Mouse (Mus musculus): ENCODE results near the gene Rabgap1l. TPM values are rescaled to one million over a fixed set of nuclear protein-coding genes. Genes with fewer than 3 reads are reported as not detected.

The Rabgap1l gene
- polyA plus RNA-seq, 1 experiment from 2014 or later = 20.5 TPM

DNA sequence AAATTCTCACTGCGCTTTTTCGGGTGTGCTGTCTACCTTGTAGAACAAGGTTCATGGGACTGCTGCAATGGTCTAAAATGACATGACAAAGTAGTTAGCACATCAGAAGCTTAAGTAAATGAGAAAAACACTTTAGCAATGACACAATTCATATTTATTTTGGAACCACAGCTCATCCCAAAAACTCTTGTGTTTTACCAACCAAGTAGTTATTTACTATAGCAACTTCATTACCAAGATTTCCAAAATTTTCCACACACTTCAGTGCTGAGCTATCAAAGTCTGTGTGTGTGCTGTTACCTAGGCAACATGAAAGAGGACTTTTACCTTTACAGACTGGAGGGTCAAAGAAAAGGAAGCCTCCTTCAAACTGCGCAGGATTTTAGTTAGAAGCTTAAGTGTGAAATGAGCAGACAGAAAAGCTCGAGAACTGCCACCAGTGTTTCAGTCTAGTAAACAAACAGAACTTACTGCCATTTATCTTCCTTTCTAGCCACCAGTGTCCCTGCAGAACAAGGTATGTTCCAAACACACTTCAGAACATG, 7.3 kb downstream of the Rabgap1l start:
- no peak overlapping the region for H3K4me3 ChIP-seq
- no peak overlapping the region for H3K27ac ChIP-seq (replicated peaks)
- ATAC-seq (ENCODE audit: low read depth) = no peak
- no peak overlapping the region for H3K9ac ChIP-seq
- H3K9me3 ChIP-seq = no peaks in the 10 kb centered on the region
- H3K4me2 ChIP-seq = no peak overlapping the region
- H3K36me3 ChIP-seq = no peaks in the 10 kb centered on the region
- H3K4me1 ChIP-seq (replicated peaks) = no peaks in the 10 kb centered on the region
- H3K27me3 ChIP-seq = no peaks in the 10 kb centered on the region
- 72% methylated on average over 4 of the region's 4 CpGs for WGBS

DNA sequence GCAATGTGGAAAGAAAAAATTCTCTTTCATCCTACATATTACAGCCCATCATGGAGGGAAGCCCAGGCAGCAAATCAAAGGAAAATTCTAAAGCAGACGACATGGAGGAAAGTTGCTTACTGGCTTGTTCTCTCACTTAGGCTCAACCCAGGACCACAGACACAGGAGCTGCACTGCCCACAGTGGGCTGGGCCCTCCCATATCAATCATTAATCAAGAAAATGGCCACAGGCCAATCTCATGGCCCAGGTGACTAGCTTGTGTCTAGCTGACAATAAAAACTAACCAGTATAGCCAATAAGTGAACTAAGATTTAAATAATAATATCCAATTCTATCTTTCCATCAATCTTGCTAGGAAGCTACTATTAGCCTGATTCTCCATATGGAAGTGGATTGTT, 8.9 kb downstream of the Rabgap1l start:
- Histone ChIP-seq H3K36me3 (no peaks in the 10 kb centered on the region), H3K27me3 (no peaks in the 10 kb centered on the region), H3K4me1 (replicated peaks) (no peaks in the 10 kb centered on the region), H3K4me2 (no peak overlapping the region), H3K9ac (no peak overlapping the region), H3K4me3 (no peak overlapping the region), H3K9me3 (no peaks in the 10 kb centered on the region), H3K27ac (replicated peaks) (no peak overlapping the region)
- ATAC-seq (ENCODE audit: low read depth) = no peak
- WGBS = 89% methylated on average over 1 of the region's 1 CpGs

DNA sequence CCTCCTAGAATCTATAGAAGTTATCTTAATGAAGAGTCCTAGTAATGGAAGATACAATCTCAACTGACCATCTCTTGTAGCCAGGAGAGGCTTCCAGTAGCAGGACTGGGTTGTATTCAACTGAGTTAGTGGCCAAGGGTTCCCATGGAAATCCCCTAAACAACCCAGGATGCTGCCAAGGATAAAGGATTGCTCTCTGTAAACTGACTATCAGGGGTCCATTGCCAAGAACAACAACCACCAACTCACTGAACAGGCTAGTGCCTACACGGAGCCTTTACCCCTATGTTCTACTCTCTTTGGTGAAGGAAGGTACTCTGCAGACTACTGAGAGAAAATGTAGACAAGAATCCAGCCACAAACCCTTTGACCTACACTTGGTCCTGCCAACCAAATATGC, 18.8 kb downstream of the Rabgap1l start:
- H3K4me1 ChIP-seq (replicated peaks) = no peaks in the 10 kb centered on the region
- H3K36me3 ChIP-seq = no peaks in the 10 kb centered on the region
- WGBS = 97% methylated on average over 1 of the region's 1 CpGs

DNA sequence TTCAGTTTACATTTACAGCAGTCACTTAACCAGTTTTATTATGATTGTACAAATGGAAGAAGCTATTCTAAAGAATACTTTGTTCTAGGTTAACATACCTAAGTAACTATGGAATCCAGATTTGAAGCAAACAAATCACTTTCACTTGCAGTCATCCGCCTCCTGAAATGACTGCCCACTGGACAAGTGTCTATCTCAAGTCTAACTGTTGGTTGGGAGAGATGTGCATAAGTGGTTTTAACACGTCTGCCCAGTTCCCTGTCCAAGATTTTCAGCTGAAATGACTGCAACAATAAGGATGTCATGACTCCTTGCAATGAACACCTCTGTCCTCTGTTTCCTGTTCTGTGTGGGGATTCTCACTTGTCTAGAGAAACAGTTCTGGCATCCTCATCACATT, 27.4 kb downstream of the Rabgap1l start:
- H3K4me2 ChIP-seq = no peak overlapping the region
- H3K27me3 ChIP-seq = no peaks in the 10 kb centered on the region
- H3K27ac ChIP-seq (replicated peaks) = no peak overlapping the region
- no peak overlapping the region for H3K9ac ChIP-seq
- no peaks in the 10 kb centered on the region for H3K9me3 ChIP-seq
- no peak overlapping the region for H3K4me3 ChIP-seq
- no peaks in the 10 kb centered on the region for H3K4me1 ChIP-seq (replicated peaks)
- ATAC-seq (ENCODE audit: low read depth) = no peak
- H3K36me3 ChIP-seq = no peaks in the 10 kb centered on the region
- 91% methylated on average over 2 of the region's 2 CpGs for WGBS

More for the DNA sequence above, 18.8 kb downstream of the Rabgap1l start:
- H3K4me3 ChIP-seq = no peak overlapping the region
- ATAC-seq (ENCODE audit: low read depth) = no peak
- no peak overlapping the region for H3K9ac ChIP-seq
- no peaks in the 10 kb centered on the region for H3K9me3 ChIP-seq
- no peak overlapping the region for H3K4me2 ChIP-seq
- H3K27me3 ChIP-seq = no peaks in the 10 kb centered on the region
- H3K27ac ChIP-seq (replicated peaks) = no peak overlapping the region

DNA sequence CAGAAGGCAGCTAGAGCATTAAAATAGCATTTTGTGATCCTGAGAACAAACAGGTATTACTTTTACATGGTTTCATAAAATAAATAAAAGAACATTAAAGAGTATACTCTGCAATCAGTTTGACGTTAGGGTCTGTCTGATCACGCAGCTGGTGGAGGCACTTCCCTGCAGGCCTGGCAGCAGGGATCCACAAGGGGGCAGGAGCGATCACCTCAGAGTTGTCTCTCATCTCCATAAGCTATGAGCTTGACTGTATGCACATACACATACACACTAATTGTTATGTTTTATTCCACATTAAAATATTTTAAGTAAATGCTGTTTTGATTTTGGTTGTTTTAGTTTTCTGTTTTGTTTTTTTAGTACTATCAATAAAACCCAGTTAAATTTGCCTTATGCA, 34.8 kb downstream of the Rabgap1l start:
- no peaks in the 10 kb centered on the region for H3K4me1 ChIP-seq (replicated peaks)
- no peak overlapping the region for H3K9ac ChIP-seq
- WGBS = 28% methylated on average over 3 of the region's 3 CpGs
- H3K27me3 ChIP-seq = no peaks in the 10 kb centered on the region
- H3K4me3 ChIP-seq = no peak overlapping the region
- no peaks in the 10 kb centered on the region for H3K36me3 ChIP-seq
- no peak for ATAC-seq (ENCODE audit: low read depth)
- H3K4me2 ChIP-seq = no peak overlapping the region
- no peaks in the 10 kb centered on the region for H3K9me3 ChIP-seq
- H3K27ac ChIP-seq (replicated peaks) = no peak overlapping the region

DNA sequence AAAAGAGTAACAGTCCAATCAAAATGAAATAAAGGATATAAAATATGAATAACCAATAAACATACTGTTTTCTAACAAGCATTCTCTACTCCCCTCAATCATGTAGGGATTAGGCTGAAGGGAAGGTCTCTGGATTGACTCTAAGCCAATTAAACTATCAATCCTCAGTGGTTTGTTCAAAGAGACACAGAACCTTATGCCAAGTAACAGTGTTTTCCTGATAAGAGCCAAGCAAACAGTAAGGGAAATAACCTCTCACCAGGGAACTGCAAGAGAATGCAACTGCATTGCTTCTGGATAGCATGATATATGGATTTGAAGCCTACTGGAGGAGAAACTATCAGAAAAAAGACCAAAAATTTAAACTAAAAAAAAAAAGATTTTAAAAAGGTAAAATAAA, 37.7 kb downstream of the Rabgap1l start:
- Histone ChIP-seq H3K9ac (no peak overlapping the region), H3K27ac (replicated peaks) (no peak overlapping the region), H3K9me3 (no peaks in the 10 kb centered on the region), H3K4me1 (replicated peaks) (no peaks in the 10 kb centered on the region), H3K4me3 (no peak overlapping the region), H3K27me3 (no peaks in the 10 kb centered on the region), H3K4me2 (no peak overlapping the region), H3K36me3 (no peaks in the 10 kb centered on the region)
- ATAC-seq (ENCODE audit: low read depth) = no peak

DNA sequence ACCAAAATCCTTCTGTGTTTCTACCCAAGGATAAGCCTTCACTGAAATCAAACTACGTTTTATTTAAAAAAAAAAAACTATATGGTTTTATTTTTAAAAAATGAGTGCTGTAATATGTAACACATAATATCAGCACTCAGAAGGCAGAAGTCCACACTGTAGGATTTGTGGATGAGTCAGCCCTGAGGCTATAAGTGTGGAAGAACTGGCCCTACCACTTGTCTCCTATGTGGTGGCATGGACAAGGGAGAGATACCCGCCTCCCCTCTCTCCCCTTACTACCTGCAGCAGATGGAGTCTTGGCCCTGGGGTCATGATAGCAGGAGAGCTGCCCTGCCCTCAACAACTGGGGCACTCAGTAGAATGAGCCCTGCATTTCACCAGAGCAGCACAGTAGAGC, 42.4 kb downstream of the Rabgap1l start:
- no peaks in the 10 kb centered on the region for H3K9me3 ChIP-seq
- no peak overlapping the region for H3K9ac ChIP-seq
- H3K27ac ChIP-seq (replicated peaks) = no peak overlapping the region
- H3K36me3 ChIP-seq = no peaks in the 10 kb centered on the region
- no peaks in the 10 kb centered on the region for H3K4me1 ChIP-seq (replicated peaks)
- WGBS = 93% methylated on average over 2 of the region's 2 CpGs
- H3K4me3 ChIP-seq = no peak overlapping the region
- no peak overlapping the region for H3K4me2 ChIP-seq
- ATAC-seq (ENCODE audit: low read depth) = no peak
- H3K27me3 ChIP-seq = no peaks in the 10 kb centered on the region

DNA sequence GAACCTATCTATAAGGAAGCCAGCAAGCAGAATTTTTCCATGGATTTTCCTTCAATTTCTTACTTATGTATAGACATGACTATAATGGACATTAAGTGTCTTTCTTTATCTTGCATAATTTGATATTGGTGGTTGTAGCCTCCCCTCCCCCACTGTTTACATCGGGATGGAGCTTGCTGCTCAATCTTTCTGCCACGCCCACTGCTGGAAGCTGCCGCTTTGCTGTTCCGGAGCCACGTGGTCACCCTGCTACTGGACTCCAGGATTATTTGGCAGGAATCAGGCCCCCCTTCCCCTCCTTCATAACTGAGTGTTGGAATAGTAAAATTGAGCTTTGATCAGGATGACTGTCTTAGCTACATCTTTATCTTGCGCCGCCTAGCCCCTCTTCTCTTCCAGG, 46.2 kb downstream of the Rabgap1l start:
- no peaks in the 10 kb centered on the region for H3K9me3 ChIP-seq
- no peak overlapping the region for H3K27ac ChIP-seq (replicated peaks)
- no peak overlapping the region for H3K9ac ChIP-seq
- 31% methylated on average over 7 of the region's 7 CpGs for WGBS
- H3K4me2 ChIP-seq = no peak overlapping the region
- no peak overlapping the region for H3K4me3 ChIP-seq
- no peak for ATAC-seq (ENCODE audit: low read depth)
- H3K36me3 ChIP-seq = no peaks in the 10 kb centered on the region
- no peaks in the 10 kb centered on the region for H3K4me1 ChIP-seq (replicated peaks)
- H3K27me3 ChIP-seq = no peaks in the 10 kb centered on the region

DNA sequence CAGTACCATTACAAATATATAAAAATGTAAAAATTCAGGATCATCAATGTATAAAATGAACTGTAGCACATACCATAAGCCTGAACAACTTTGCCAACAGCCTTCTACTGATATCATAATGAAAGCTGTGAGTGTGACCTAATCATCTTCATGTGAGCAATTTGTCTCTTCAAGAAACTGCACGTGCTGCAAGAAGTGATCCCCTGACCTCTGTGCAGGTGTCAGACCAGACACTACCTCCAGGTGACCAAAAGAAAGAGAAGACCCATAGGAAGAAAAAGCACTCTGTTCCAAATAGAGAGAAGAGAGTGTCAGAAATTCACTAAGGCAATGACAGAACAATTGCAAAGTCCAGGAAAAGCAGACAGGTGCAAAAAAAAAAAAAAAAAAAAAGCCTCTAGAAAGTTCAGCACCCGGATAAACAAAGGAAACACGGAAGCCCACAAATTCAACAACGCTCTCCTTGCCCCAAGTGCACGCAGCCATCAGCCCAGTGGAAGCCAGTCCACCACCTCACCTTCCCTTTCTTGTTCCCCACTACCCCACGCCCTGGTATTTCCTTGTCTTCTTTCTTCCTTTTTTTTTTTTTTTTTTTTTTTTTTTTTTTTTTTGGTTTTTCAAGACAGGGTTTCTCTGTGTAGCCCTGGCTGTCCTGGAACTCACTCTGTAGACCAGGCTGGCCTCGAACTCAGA, 47.6 kb downstream of the Rabgap1l start:
- 86% methylated on average over 7 of the region's 7 CpGs for WGBS
- Histone ChIP-seq H3K9me3 (no peaks in the 10 kb centered on the region), H3K9ac (no peak overlapping the region), H3K27me3 (no peaks in the 10 kb centered on the region), H3K4me2 (no peak overlapping the region), H3K27ac (replicated peaks) (no peak overlapping the region), H3K4me1 (replicated peaks) (no peaks in the 10 kb centered on the region), H3K36me3 (no peaks in the 10 kb centered on the region), H3K4me3 (no peak overlapping the region)
- no peak for ATAC-seq (ENCODE audit: low read depth)

DNA sequence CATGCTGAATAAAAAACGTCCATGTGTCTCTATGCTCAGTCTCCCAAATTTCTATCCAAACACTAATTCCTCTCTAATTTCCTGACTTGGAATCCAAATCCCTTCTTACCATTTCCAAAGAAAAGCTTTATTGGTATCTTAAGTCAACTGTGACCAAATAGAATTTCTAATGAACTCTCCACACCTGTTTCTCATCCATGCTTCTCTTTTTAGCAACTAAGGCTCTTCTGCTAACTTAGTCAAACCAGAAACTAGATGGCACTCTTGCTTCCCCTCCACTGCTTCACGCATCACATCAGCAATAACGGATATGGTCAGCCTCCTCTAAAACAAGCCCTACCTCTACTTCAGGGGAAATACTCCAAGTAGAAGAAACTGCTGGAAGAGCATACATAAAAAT, 49.0 kb downstream of the Rabgap1l start:
- no peak overlapping the region for H3K4me3 ChIP-seq
- no peak overlapping the region for H3K9ac ChIP-seq
- WGBS = 57% methylated on average over 3 of the region's 3 CpGs
- H3K36me3 ChIP-seq = no peaks in the 10 kb centered on the region
- no peaks in the 10 kb centered on the region for H3K27me3 ChIP-seq
- no peaks in the 10 kb centered on the region for H3K9me3 ChIP-seq
- H3K4me2 ChIP-seq = no peak overlapping the region
- ATAC-seq (ENCODE audit: low read depth) = no peak
- no peak overlapping the region for H3K27ac ChIP-seq (replicated peaks)
- H3K4me1 ChIP-seq (replicated peaks) = no peaks in the 10 kb centered on the region

DNA sequence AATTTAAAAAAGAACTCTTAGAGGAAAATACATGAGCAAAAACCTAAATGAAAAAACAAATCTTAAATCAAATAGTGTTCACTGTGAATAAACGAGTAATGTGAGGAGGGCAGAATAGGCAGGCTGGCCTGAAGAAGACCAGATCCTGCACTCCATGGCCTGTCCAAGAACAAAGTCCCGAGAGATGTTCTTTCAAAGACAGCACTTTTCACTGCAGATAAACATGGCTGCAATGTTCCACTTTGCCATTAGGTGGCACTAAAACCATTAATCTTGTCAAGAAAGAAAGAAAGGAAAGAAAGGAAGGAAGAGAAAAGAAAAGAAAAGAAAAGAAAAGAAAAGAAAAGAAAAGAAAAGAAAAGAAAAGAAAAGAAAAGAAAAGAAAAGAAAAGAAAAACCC, 49.8 kb downstream of the Rabgap1l start:
- no peak for ATAC-seq (ENCODE audit: low read depth)
- Histone ChIP-seq H3K9me3 (no peaks in the 10 kb centered on the region), H3K4me2 (no peak overlapping the region), H3K4me1 (replicated peaks) (no peaks in the 10 kb centered on the region), H3K9ac (no peak overlapping the region), H3K27me3 (no peaks in the 10 kb centered on the region), H3K4me3 (no peak overlapping the region), H3K27ac (replicated peaks) (no peak overlapping the region), H3K36me3 (no peaks in the 10 kb centered on the region)
- WGBS = 11% methylated on average over 2 of the region's 2 CpGs

DNA sequence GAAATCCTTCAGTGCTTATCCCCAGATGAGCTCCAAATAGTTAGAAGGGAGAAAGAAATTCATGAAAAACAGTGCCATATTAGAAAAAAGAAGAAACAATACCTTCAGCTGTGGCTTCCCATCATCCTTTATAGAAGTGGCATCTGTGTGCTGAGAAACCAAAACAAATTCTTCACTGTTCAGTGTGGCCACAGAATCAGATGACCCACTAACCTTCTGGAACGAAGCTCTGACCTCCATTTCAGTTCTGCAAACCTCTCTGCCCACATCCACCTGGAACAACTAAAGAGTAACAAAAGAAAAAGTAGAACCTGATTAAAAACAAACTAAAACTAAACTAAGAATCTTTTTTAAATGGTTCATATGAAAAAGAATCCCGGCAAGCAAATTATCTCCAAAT, 52.4 kb downstream of the Rabgap1l start:
- Histone ChIP-seq H3K4me1 (replicated peaks) (no peaks in the 10 kb centered on the region), H3K9ac (no peak overlapping the region), H3K4me3 (no peak overlapping the region), H3K4me2 (no peak overlapping the region), H3K9me3 (no peaks in the 10 kb centered on the region), H3K27me3 (no peaks in the 10 kb centered on the region), H3K36me3 (no peaks in the 10 kb centered on the region), H3K27ac (replicated peaks) (no peak overlapping the region)
- 79% methylated on average over 2 of the region's 2 CpGs for WGBS
- no peak for ATAC-seq (ENCODE audit: low read depth)

DNA sequence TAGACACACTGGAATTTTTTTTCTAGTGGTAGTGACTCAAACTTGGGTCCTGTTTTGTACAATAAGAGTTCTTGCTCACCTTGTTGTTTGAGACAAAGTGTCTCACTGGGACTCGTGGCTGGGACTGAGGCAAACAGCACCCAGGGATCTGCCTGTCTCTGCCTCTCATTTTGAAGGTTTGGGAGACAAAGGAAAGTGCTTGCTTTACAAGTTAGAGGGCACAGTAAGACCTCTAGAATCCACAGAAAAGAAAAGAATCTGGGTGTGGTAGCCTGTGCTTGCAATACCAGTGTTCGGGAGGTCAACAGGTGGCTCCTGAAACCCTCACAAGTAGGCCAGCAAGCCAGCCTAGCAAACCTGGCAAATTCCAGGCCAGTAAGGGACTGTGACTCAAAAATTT, 58.3 kb downstream of the Rabgap1l start:
- no peak overlapping the region for H3K27ac ChIP-seq (replicated peaks)
- 74% methylated on average over 2 of the region's 2 CpGs for WGBS
- no peak overlapping the region for H3K4me2 ChIP-seq
- no peaks in the 10 kb centered on the region for H3K27me3 ChIP-seq
- no peaks in the 10 kb centered on the region for H3K9me3 ChIP-seq
- no peak for ATAC-seq (ENCODE audit: low read depth)
- no peaks in the 10 kb centered on the region for H3K4me1 ChIP-seq (replicated peaks)
- no peaks in the 10 kb centered on the region for H3K36me3 ChIP-seq
- no peak overlapping the region for H3K9ac ChIP-seq
- no peak overlapping the region for H3K4me3 ChIP-seq

All from neural tube, embryonic 13.5 days (tissue).